ENCODE assay signal across 18 mouse cellular contexts in the genomic region with DNA sequence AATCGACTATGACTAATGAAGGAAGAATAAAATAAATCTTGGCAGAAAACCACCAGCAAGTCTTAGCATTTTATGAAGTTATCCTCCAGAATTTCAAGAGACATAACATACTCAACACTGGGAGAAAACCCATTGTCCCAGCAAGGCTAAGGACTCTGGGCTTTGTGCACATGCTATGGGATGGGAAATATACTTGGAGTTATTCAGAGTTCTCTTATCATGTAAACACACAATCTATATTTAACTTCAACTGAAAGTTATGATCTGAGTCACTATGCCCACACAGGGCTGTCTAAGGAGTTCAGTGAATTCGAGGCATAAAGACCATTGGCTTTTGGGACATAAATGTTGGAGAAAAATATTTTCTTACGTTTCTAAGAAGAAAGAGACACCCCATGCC.
DNase-seq lines count a peak whose midpoint lies in the region; ATAC-seq and TF ChIP-seq lines count a peak whose summit lies in the region.
"Had no signal": no experiment of that assay in that cellular context is flagged by ENCODE, and none has a peak within 500 bp of the region (broad histone marks: within the 10 kb centered on the region; RNA-seq: fewer than 3 reads in every experiment).

No protein-coding gene starts in this region.

- WGBS in heart, embryonic 15.5 days, result 51% methylated on average over 3 of the region's 3 CpGs
- 43% methylated on average over 3 of the region's 3 CpGs for WGBS in lung, embryonic 14.5 days
- WGBS in intestine, embryonic 15.5 days, result 52% methylated on average over 3 of the region's 3 CpGs
- WGBS in stomach, postnatal 0 days, result 28% methylated on average over 3 of the region's 3 CpGs
- 86% methylated on average over 3 of the region's 3 CpGs for WGBS in hindbrain, embryonic 10.5 days

- no peak for DNase-seq in heart, postnatal 14 days
- DNase-seq in lung, embryonic 14.5 days, result no peak
- DNase-seq in lung, postnatal 36 days, result no peak
- no peak for DNase-seq in stomach, postnatal 0 days (ENCODE audit: low spot score)
- no peak for DNase-seq in hindbrain, embryonic 10.5 days (ENCODE audit: low spot score)
- DNase-seq: cerebellum, adult 8-10 months; forebrain, postnatal 0 days; gastrocnemius, postnatal 14 days; kidney, adult 2 months; right cerebral cortex, postnatal 25 days; thymus, postnatal 4 days had no signal

- intact Hi-C loops in heart, postnatal 14 days (cut with DNase I), result no loop called here

- peaks cover 28% of the 10 kb centered on the region for H3K4me1 ChIP-seq in heart, embryonic 15.5 days (replicated peaks)
- peaks cover 28% of the 10 kb centered on the region for H3K4me1 ChIP-seq in lung, embryonic 14.5 days (ENCODE audit: insufficient read depth)
- peaks cover 12% of the 10 kb centered on the region; the same call in 1 of the 2 replicates for H3K4me1 ChIP-seq in intestine, embryonic 15.5 days (replicated peaks)
- peaks cover 3% of the 10 kb centered on the region; the same call in 1 of the 2 replicates for H3K4me1 ChIP-seq in stomach, postnatal 0 days (replicated peaks; ENCODE audit: control insufficient read depth, insufficient read depth)
- H3K4me1 ChIP-seq in hindbrain, embryonic 10.5 days (replicated peaks), result peaks cover 8% of the 10 kb centered on the region

- H3K36me3 ChIP-seq in heart, embryonic 15.5 days, result peaks cover 67% of the 10 kb centered on the region
- H3K36me3 ChIP-seq in lung, embryonic 14.5 days (ENCODE audit: insufficient read depth), result peaks cover 58% of the 10 kb centered on the region
- peaks cover 8% of the 10 kb centered on the region for H3K36me3 ChIP-seq in intestine, embryonic 15.5 days
- peaks cover 7% of the 10 kb centered on the region; the same call in 1 of the 2 replicates for H3K36me3 ChIP-seq in stomach, postnatal 0 days (ENCODE audit: control insufficient read depth, insufficient read depth, low read length)
- H3K36me3 ChIP-seq in hindbrain, embryonic 10.5 days, result peaks cover 76% of the 10 kb centered on the region

- H3K27me3 ChIP-seq in heart, embryonic 15.5 days, result no peaks in the 10 kb centered on the region
- no peaks in the 10 kb centered on the region for H3K27me3 ChIP-seq in lung, embryonic 14.5 days (ENCODE audit: insufficient read depth, low read length)
- no peaks in the 10 kb centered on the region for H3K27me3 ChIP-seq in intestine, embryonic 15.5 days (replicated peaks)
- H3K27me3 ChIP-seq in stomach, postnatal 0 days (ENCODE audit: control insufficient read depth, insufficient read depth, low read length), result no peaks in the 10 kb centered on the region
- H3K27me3 ChIP-seq in hindbrain, embryonic 10.5 days (ENCODE audit: insufficient read depth, poor library complexity, severe bottlenecking), result no peaks in the 10 kb centered on the region
- H3K27me3 ChIP-seq: embryonic facial prominence, embryonic 12.5 days; midbrain, embryonic 13.5 days had no signal

- peak overlapping the region; percentile 69 for H3K27ac ChIP-seq in heart, embryonic 15.5 days
- peak overlapping the region; percentile 70; the same call in 1 of the 2 replicates for H3K27ac ChIP-seq in lung, embryonic 14.5 days (ENCODE audit: low read depth)
- H3K27ac ChIP-seq in intestine, embryonic 15.5 days, result peak overlapping the region; percentile 62
- peak overlapping the region; percentile 73 for H3K27ac ChIP-seq in stomach, postnatal 0 days (replicated peaks)
- no peak overlapping the region for H3K27ac ChIP-seq in hindbrain, embryonic 10.5 days
- H3K27ac ChIP-seq: hindbrain, embryonic 14.5 days; layer of hippocampus, adult 2 months; liver, embryonic 14.5 days; midbrain, embryonic 13.5 days had no signal

- no peak overlapping the region for H3K9ac ChIP-seq in heart, embryonic 15.5 days
- H3K9ac ChIP-seq in lung, embryonic 14.5 days, result no peak overlapping the region
- no peak overlapping the region for H3K9ac ChIP-seq in intestine, embryonic 15.5 days
- no peak overlapping the region for H3K9ac ChIP-seq in stomach, postnatal 0 days (ENCODE audit: low read length)
- H3K9ac ChIP-seq: embryonic facial prominence, embryonic 12.5 days; forebrain, postnatal 0 days; hindbrain, embryonic 14.5 days; liver, embryonic 14.5 days; midbrain, embryonic 13.5 days had no signal

- ATAC-seq in heart, embryonic 15.5 days (replicated peaks; ENCODE audit: insufficient number of reproducible peaks, insufficient read depth, low FRiP score, low read depth), result no peak
- ATAC-seq in lung, embryonic 14.5 days (ENCODE audit: insufficient read depth), result no peak
- ATAC-seq in intestine, embryonic 15.5 days, result 0 out of 2 replicates have a peak, but pooled peaks have one; percentile 23
- ATAC-seq in stomach, postnatal 0 days (ENCODE audit: low FRiP score, low TSS enrichment), result peak; percentile 72
- ATAC-seq: forebrain, postnatal 0 days; midbrain, embryonic 13.5 days had no signal

- no peak overlapping the region for H3K4me3 ChIP-seq in heart, embryonic 15.5 days
- no peak overlapping the region for H3K4me3 ChIP-seq in lung, embryonic 14.5 days (ENCODE audit: low read depth, low read length)
- no peak overlapping the region for H3K4me3 ChIP-seq in intestine, embryonic 15.5 days (replicated peaks)
- H3K4me3 ChIP-seq in stomach, postnatal 0 days (ENCODE audit: low read depth, low read length), result no peak overlapping the region
- H3K4me3 ChIP-seq in hindbrain, embryonic 10.5 days, result no peak overlapping the region
- H3K4me3 ChIP-seq: embryonic facial prominence, embryonic 12.5 days; layer of hippocampus, adult 2 months; midbrain, embryonic 13.5 days had no signal

- H3K9me3 ChIP-seq in heart, embryonic 15.5 days (replicated peaks), result no peaks in the 10 kb centered on the region
- H3K9me3 ChIP-seq in lung, embryonic 14.5 days (ENCODE audit: low read depth, low read length), result no peaks in the 10 kb centered on the region
- no peaks in the 10 kb centered on the region for H3K9me3 ChIP-seq in intestine, embryonic 15.5 days
- no peaks in the 10 kb centered on the region for H3K9me3 ChIP-seq in stomach, postnatal 0 days (ENCODE audit: control insufficient read depth, low read length)
- H3K9me3 ChIP-seq in hindbrain, embryonic 10.5 days, result no peaks in the 10 kb centered on the region
- H3K9me3 ChIP-seq: embryonic facial prominence, embryonic 12.5 days; midbrain, embryonic 13.5 days had no signal

- TF ChIP-seq EP300 in stomach, postnatal 0 days (optimal IDR thresholded peaks at IDR 0.05), result no peak

- H3K4me2 ChIP-seq in heart, embryonic 15.5 days, result no peak overlapping the region
- H3K4me2 ChIP-seq in lung, embryonic 14.5 days, result no peak overlapping the region
- no peak overlapping the region for H3K4me2 ChIP-seq in intestine, embryonic 15.5 days (replicated peaks)
- no peak overlapping the region for H3K4me2 ChIP-seq in stomach, postnatal 0 days (replicated peaks; ENCODE audit: low read depth)
- H3K4me2 ChIP-seq: embryonic facial prominence, embryonic 12.5 days; hindbrain, embryonic 14.5 days; midbrain, embryonic 13.5 days had no signal

- TF ChIP-seq CTCF in lung, embryonic 14.5 days (IDR thresholded peaks at IDR 0.05; ENCODE audit: low read depth), result no peak
- TF ChIP-seq CTCF in stomach, postnatal 0 days (IDR thresholded peaks at IDR 0.05; ENCODE audit: low read depth), result no peak

Comparison
In these comparisons a context has a peak if more than half of its experiments do, and no peak if none do; other contexts are left out.
1. ATAC-seq: peak in intestine, embryonic 15.5 days (single experiment) and stomach, postnatal 0 days (single experiment); none in heart, embryonic 15.5 days (single experiment) and lung, embryonic 14.5 days (single experiment).